In genomic region chr1:71811196-71811788, GRCm38 (mm10) we compare ENCODE assay signal across 15 mouse cellular contexts.
"Had no signal": no experiment of that assay in that cellular context is flagged by ENCODE, and none has a peak within 500 bp of the region (broad histone marks: within the 10 kb centered on the region; RNA-seq: fewer than 3 reads in every experiment).

No protein-coding gene starts in this region.

- H3K9me3 ChIP-seq: limb, embryonic 12.5 days; liver, embryonic 13.5 days; neural tube, embryonic 13.5 days had no signal

- H3K4me3 ChIP-seq: limb, embryonic 12.5 days; liver, embryonic 13.5 days; neural tube, embryonic 13.5 days had no signal

- H3K27ac ChIP-seq: kidney, postnatal 0 days; limb, embryonic 12.5 days; liver, embryonic 13.5 days; macrophage; neural tube, embryonic 13.5 days had no signal

- DNase-seq: kidney, adult 11 months; kidney, adult 9 months; kidney, postnatal 36 days; layer of hippocampus, adult 9-11 months; layer of hippocampus, postnatal 36 days; liver; liver, embryonic 13.5 days; liver, postnatal 0 days; midbrain, embryonic 14.5 days; right cerebral cortex, postnatal 14 days; thymus, postnatal 36 days had no signal

- H3K4me1 ChIP-seq: neural tube, embryonic 13.5 days had no signal

- ATAC-seq: liver, postnatal 0 days had no signal

- H3K36me3 ChIP-seq: limb, embryonic 12.5 days; liver, embryonic 13.5 days; neural tube, embryonic 13.5 days had no signal

- H3K27me3 ChIP-seq: limb, embryonic 12.5 days; liver, embryonic 13.5 days; neural tube, embryonic 13.5 days had no signal

- H3K9ac ChIP-seq: limb, embryonic 12.5 days; liver, embryonic 13.5 days; liver, postnatal 0 days; neural tube, embryonic 13.5 days had no signal

- H3K4me2 ChIP-seq: limb, embryonic 12.5 days; liver, embryonic 13.5 days; neural tube, embryonic 13.5 days had no signal
